Comparison of ENCODE assay signal across 25 mouse cellular contexts in genomic region chr2:157245603-157246002, GRCm38 (mm10). TPM values are rescaled to one million over a fixed set of nuclear protein-coding genes. Genes with fewer than 3 reads are reported as not detected.
A peak's percentile ranks its signal among the peaks of the same experiment; 100 is the strongest.
DNase-seq lines count a peak whose midpoint lies in the region; ATAC-seq and TF ChIP-seq lines count a peak whose summit lies in the region.
"Had no signal": no experiment of that assay in that cellular context is flagged by ENCODE, and none has a peak within 500 bp of the region (broad histone marks: within the 10 kb centered on the region; RNA-seq: fewer than 3 reads in every experiment).

No protein-coding gene starts in this region.

- no peak overlapping the region for H3K4me3 ChIP-seq in forebrain, postnatal 0 days (ENCODE audit: low read depth, low read length)
- H3K4me3 ChIP-seq in forebrain, embryonic 12.5 days (replicated peaks): no peak overlapping the region
- H3K4me3 ChIP-seq in ES-E14 (ENCODE audit: insufficient read depth in 1 of 2, low read depth in 1 of 2, low read length in 2 of 2, poor library complexity in 1 of 2, severe bottlenecking in 1 of 2): no peak overlapping the region
- H3K4me3 ChIP-seq: midbrain, embryonic 10.5 days; stomach, embryonic 15.5 days had no signal

- H3K9me3 ChIP-seq in forebrain, postnatal 0 days (ENCODE audit: low read length): no peaks in the 10 kb centered on the region
- no peaks in the 10 kb centered on the region for H3K9me3 ChIP-seq in forebrain, embryonic 12.5 days
- H3K9me3 ChIP-seq in ES-E14 (ENCODE audit: control insufficient read depth, insufficient read depth, low read depth, low read length): no peaks in the 10 kb centered on the region
- H3K9me3 ChIP-seq: midbrain, embryonic 10.5 days; stomach, embryonic 15.5 days had no signal

- H3K27me3 ChIP-seq in forebrain, postnatal 0 days (ENCODE audit: insufficient read depth, low read length): no peaks in the 10 kb centered on the region
- H3K27me3 ChIP-seq in forebrain, embryonic 12.5 days: no peaks in the 10 kb centered on the region
- H3K27me3 ChIP-seq: stomach, embryonic 15.5 days had no signal

- WGBS in forebrain, postnatal 0 days: 72% methylated on average over 2 of the region's 2 CpGs
- WGBS in forebrain, embryonic 12.5 days: 78% methylated on average over 2 of the region's 2 CpGs

- peak; percentile 7 for DNase-seq in forebrain, postnatal 0 days
- DNase-seq in ES-E14 (ENCODE audit: low read depth, low spot score): no peak
- peak; percentile 4 for DNase-seq in brain, embryonic 14.5 days (ENCODE audit: low read depth)
- DNase-seq in retina, postnatal 7 days (ENCODE audit: low read depth, low spot score): peak; percentile 38
- no peak for DNase-seq in urinary bladder, adult 18-20 months (ENCODE audit: low spot score in 2 of 2)
- DNase-seq in natural killer cell, adult 2 months (ENCODE audit: low spot score in 2 of 2): no peak
- no peak for DNase-seq in testis, postnatal 10 days (ENCODE audit: low spot score)
- DNase-seq: cerebellum, adult 18-20 months; cerebellum, postnatal 25 days; gastrocnemius, postnatal 10 days; kidney, adult 18-20 months; kidney, postnatal 10 days; lung, adult 18-20 months; lung, postnatal 10 days; right cerebral cortex, postnatal 25 days; thymus, adult 18-20 months had no signal

- TF ChIP-seq POLR2A in brain, embryonic 14.5 days (IDR thresholded peaks at IDR 0.05; ENCODE audit: borderline replicate concordance, extremely low read depth, insufficient read depth, insufficient read length, poor library complexity, severe bottlenecking): no peak

- no peak overlapping the region for H3K9ac ChIP-seq in forebrain, postnatal 0 days
- no peak overlapping the region for H3K9ac ChIP-seq in forebrain, embryonic 12.5 days
- H3K9ac ChIP-seq in ES-E14 (ENCODE audit: insufficient read depth, low read depth, low read length, poor library complexity, severe bottlenecking): no peak overlapping the region
- H3K9ac ChIP-seq: stomach, embryonic 15.5 days had no signal

- H3K36me3 ChIP-seq in forebrain, postnatal 0 days (ENCODE audit: insufficient read depth): no peaks in the 10 kb centered on the region
- H3K36me3 ChIP-seq in forebrain, embryonic 12.5 days (replicated peaks): no peaks in the 10 kb centered on the region
- no peaks in the 10 kb centered on the region for H3K36me3 ChIP-seq in ES-E14 (ENCODE audit: control insufficient read depth, insufficient read depth, low read length, poor library complexity, severe bottlenecking)
- H3K36me3 ChIP-seq: midbrain, embryonic 10.5 days; stomach, embryonic 15.5 days had no signal

- no peaks in the 10 kb centered on the region for H3K4me1 ChIP-seq in forebrain, postnatal 0 days (ENCODE audit: insufficient read depth)
- H3K4me1 ChIP-seq in forebrain, embryonic 12.5 days: no peaks in the 10 kb centered on the region
- peaks cover 8 to 19% of the 10 kb centered on the region in 2 experiments for H3K4me1 ChIP-seq in ES-E14 (ENCODE audit: control insufficient read depth in 2 of 2, insufficient read depth in 2 of 2, low read length in 2 of 2, poor library complexity in 1 of 2)
- H3K4me1 ChIP-seq: stomach, embryonic 15.5 days had no signal

- in situ Hi-C loops in ES-E14 (cut with MboI; ENCODE audit: low sequenced_read_pairs in 2 of 2, unreplicated experiment in 2 of 2): no loop called here

- no peak overlapping the region for H3K4me2 ChIP-seq in forebrain, postnatal 0 days (ENCODE audit: low read depth)
- H3K4me2 ChIP-seq in forebrain, embryonic 12.5 days: no peak overlapping the region
- H3K4me2 ChIP-seq: heart, embryonic 11.5 days; liver, embryonic 11.5 days; stomach, embryonic 15.5 days had no signal

- no peak for ATAC-seq in forebrain, postnatal 0 days
- ATAC-seq in forebrain, embryonic 12.5 days (ENCODE audit: low FRiP score): no peak
- ATAC-seq: CD4-positive, CD25-positive, alpha-beta regulatory T cell, adult 4 months; forebrain, embryonic 14.5 days; hindbrain, embryonic 16.5 days had no signal

- TF ChIP-seq CTCF in forebrain, postnatal 0 days (IDR thresholded peaks at IDR 0.05; ENCODE audit: low read depth): no peak
- no peak for TF ChIP-seq CTCF in brain, embryonic 14.5 days (IDR thresholded peaks at IDR 0.05; ENCODE audit: borderline replicate concordance, extremely low read depth, insufficient read depth, insufficient read length)

- no peak overlapping the region for H3K27ac ChIP-seq in forebrain, postnatal 0 days (ENCODE audit: low read depth, low read length)
- no peak overlapping the region for H3K27ac ChIP-seq in forebrain, embryonic 12.5 days
- H3K27ac ChIP-seq in ES-E14 (ENCODE audit: insufficient read depth, low read depth, low read length, poor library complexity, severe bottlenecking): no peak overlapping the region
- H3K27ac ChIP-seq: midbrain, embryonic 10.5 days; stomach, embryonic 15.5 days had no signal

TF ChIP-seq in ES-E14, 5 proteins besides CTCF, POLR2A, EP300 and RAD21:
- peak; percentile 87 for TF ChIP-seq HCFC1 (IDR thresholded peaks at IDR 0.05; ENCODE audit: borderline replicate concordance, insufficient read depth, low read length)
- no peak for TF ChIP-seq MAFK (IDR thresholded peaks at IDR 0.05; ENCODE audit: insufficient read depth, low read depth, low read length)

RNA-seq across cellular contexts. Expression of gene Rpn2, which starts 33.2 kb away (rescaled TPM):
- total RNA-seq in forebrain, postnatal 0 days (2014; rRNA removed): 175 and 198 TPM in 2 replicates
- polyA plus RNA-seq in forebrain, postnatal 0 days (2015; fragmentation: Nextera tagmentation; extraction: Ambion mirVana): 152 and 184 TPM in 2 replicates
- polyA plus RNA-seq in forebrain, embryonic 12.5 days (2016; fragmentation: Nextera tagmentation; extraction: Ambion mirVana): 217 and 221 TPM in 2 replicates
- 422 and 655 TPM in 2 replicates for total RNA-seq in ES-E14 (2012; rRNA removed)
- polyA plus RNA-seq in brain, embryonic 14.5 days (2012; rRNA removed): 195 and 208 TPM in 2 replicates

RNA-seq across cellular contexts. Expression of gene Mroh8, which starts 33.7 kb away (rescaled TPM):
- total RNA-seq in forebrain, postnatal 0 days (2014; rRNA removed): 0.38 and 1.2 TPM in 2 replicates
- 0.23 and 0.65 TPM in 2 replicates for polyA plus RNA-seq in forebrain, postnatal 0 days (2015; fragmentation: Nextera tagmentation; extraction: Ambion mirVana)
- 0.67 and 0.88 TPM in 2 replicates for polyA plus RNA-seq in forebrain, embryonic 12.5 days (2016; fragmentation: Nextera tagmentation; extraction: Ambion mirVana)
- 0.48 and 0.58 TPM in 2 replicates for total RNA-seq in ES-E14 (2012; rRNA removed)
- 0.34 and 0.38 TPM in 2 replicates for polyA plus RNA-seq in brain, embryonic 14.5 days (2012; rRNA removed)
- total RNA-seq: neutrophil, adult 5-6 weeks had no signal
- polyA plus RNA-seq: CD4-positive, CD25-positive, alpha-beta regulatory T cell, adult 4 months had no signal

RNA-seq across cellular contexts. Expression of gene Rbl1, which starts 41.3 kb away (rescaled TPM):
- 5.9 and 10.4 TPM in 2 replicates for total RNA-seq in forebrain, postnatal 0 days (2014; rRNA removed)
- polyA plus RNA-seq in forebrain, postnatal 0 days (2015; fragmentation: Nextera tagmentation; extraction: Ambion mirVana): 3.1 and 4.2 TPM in 2 replicates
- polyA plus RNA-seq in forebrain, embryonic 12.5 days (2016; fragmentation: Nextera tagmentation; extraction: Ambion mirVana): 35.6 and 36.2 TPM in 2 replicates
- total RNA-seq in ES-E14 (2012; rRNA removed): 10.5 and 12.4 TPM in 2 replicates
- polyA plus RNA-seq in brain, embryonic 14.5 days (2012; rRNA removed): 12.9 and 15.4 TPM in 2 replicates

Comparison
In these comparisons a context has a peak if more than half of its experiments do, and no peak if none do; other contexts are left out.
1. DNase-seq: peak in forebrain, postnatal 0 days (single experiment), brain, embryonic 14.5 days (single experiment) and retina, postnatal 7 days (single experiment); none in ES-E14 (single experiment), urinary bladder, adult 18-20 months (0 of 2), natural killer cell, adult 2 months (0 of 2) and testis, postnatal 10 days (single experiment).